8 mouse cellular contexts compared by ENCODE assay signal in the genomic region with DNA sequence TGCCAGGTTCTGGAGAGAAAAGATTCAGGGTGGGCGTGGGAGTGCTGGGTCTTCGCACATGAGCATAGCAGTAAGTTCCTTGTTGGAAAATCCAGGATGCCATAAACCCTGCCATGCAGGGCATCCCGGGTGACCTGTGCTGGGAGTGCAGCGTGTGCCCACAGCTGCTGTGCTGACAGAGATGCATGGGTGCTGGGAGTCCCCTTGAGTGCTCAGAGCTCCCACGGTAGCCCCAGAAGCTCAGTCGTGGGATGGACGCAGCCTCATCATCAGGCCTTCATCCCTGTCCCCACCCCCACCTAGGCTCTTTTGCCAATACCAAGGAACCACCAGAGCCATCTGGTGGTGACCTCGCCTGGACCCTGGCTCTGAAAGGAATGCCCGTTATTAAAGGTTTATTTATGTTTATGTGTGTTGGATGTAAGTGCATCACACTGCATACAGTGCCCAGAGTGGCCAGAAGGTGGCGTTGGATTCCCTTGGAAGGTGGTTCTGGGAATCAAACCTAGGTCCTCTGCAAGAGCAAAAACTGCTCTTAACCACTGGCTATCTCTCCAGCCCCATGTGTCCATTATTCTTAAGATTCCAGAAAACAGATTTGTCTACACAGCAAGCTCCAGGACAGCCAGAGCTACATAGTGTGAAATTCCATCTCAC. TPM values are rescaled to one million over a fixed set of nuclear protein-coding genes. Genes with fewer than 3 reads are reported as not detected.
DNase-seq lines count a peak whose midpoint lies in the region; ATAC-seq and TF ChIP-seq lines count a peak whose summit lies in the region.

No protein-coding gene starts in this region.

- peak in 1 of 2 experiments; percentile 50 for DNase-seq in heart, adult 2 months
- no peak for DNase-seq in heart, adult 9 months (ENCODE audit: low spot score in 2 of 2)
- no peak for DNase-seq in yolk sac, embryonic 10.5 days (ENCODE audit: low spot score)
- DNase-seq in right cerebral cortex, postnatal 4 days = no peak

- H3K9ac ChIP-seq in heart, adult 2 months (ENCODE audit: low read depth, low read length) = no peak overlapping the region
- H3K9ac ChIP-seq in ES-Bruce4 (ENCODE audit: low read depth, poor library complexity, severe bottlenecking) = no peak overlapping the region
- H3K9ac ChIP-seq in lung, embryonic 15.5 days = no peak overlapping the region
- no peak overlapping the region for H3K9ac ChIP-seq in forebrain, embryonic 15.5 days (replicated peaks)

- peak; percentile 64 for TF ChIP-seq CTCF in heart, adult 2 months (IDR thresholded peaks at IDR 0.05)
- TF ChIP-seq CTCF in ES-Bruce4 (IDR thresholded peaks at IDR 0.05; ENCODE audit: low read depth, low read length) = peak; percentile 64
- peak; percentile 37 for TF ChIP-seq CTCF in cortical plate, adult 2 months (IDR thresholded peaks at IDR 0.05; ENCODE audit: extremely low read depth, insufficient read depth, low read length)

- TF ChIP-seq POLR2A in heart, adult 2 months (IDR thresholded peaks at IDR 0.05; ENCODE audit: insufficient read depth, low read depth, low read length) = no peak
- TF ChIP-seq POLR2A in ES-Bruce4 (IDR thresholded peaks at IDR 0.05; ENCODE audit: insufficient read depth, low read length) = no peak
- TF ChIP-seq POLR2A in cortical plate, adult 2 months (IDR thresholded peaks at IDR 0.05; ENCODE audit: extremely low read depth, insufficient read depth, low read length) = no peak

- no peaks in the 10 kb centered on the region for H3K9me3 ChIP-seq in ES-Bruce4 (replicated peaks; ENCODE audit: control insufficient read depth, insufficient read depth, low read length, poor library complexity, severe bottlenecking)
- no peaks in the 10 kb centered on the region for H3K9me3 ChIP-seq in lung, embryonic 15.5 days
- no peaks in the 10 kb centered on the region for H3K9me3 ChIP-seq in forebrain, embryonic 15.5 days

- H3K27me3 ChIP-seq in heart, adult 2 months (ENCODE audit: control insufficient read depth, insufficient read depth, low read length) = no peaks in the 10 kb centered on the region
- no peaks in the 10 kb centered on the region for H3K27me3 ChIP-seq in ES-Bruce4 (ENCODE audit: control insufficient read depth, insufficient read depth, low read length, poor library complexity, severe bottlenecking)
- no peaks in the 10 kb centered on the region for H3K27me3 ChIP-seq in lung, embryonic 15.5 days
- peaks cover 5% of the 10 kb centered on the region; the same call in 1 of the 2 replicates for H3K27me3 ChIP-seq in forebrain, embryonic 15.5 days

- no peak for ATAC-seq in lung, embryonic 15.5 days (ENCODE audit: borderline replicate concordance, extremely low read depth, low FRiP score, low TSS enrichment)
- no peak for ATAC-seq in forebrain, embryonic 15.5 days (replicated peaks)

- peaks cover 6% of the 10 kb centered on the region for H3K4me1 ChIP-seq in heart, adult 2 months (ENCODE audit: control insufficient read depth, insufficient read depth, low read length)
- H3K4me1 ChIP-seq in ES-Bruce4 (ENCODE audit: control insufficient read depth, insufficient read depth, low read length) = no peaks in the 10 kb centered on the region
- no peaks in the 10 kb centered on the region for H3K4me1 ChIP-seq in cortical plate, adult 2 months (ENCODE audit: control insufficient read depth, insufficient read depth, low read length)
- H3K4me1 ChIP-seq in lung, embryonic 15.5 days = peaks cover 28% of the 10 kb centered on the region
- H3K4me1 ChIP-seq in forebrain, embryonic 15.5 days = peaks cover 14% of the 10 kb centered on the region

- TF ChIP-seq EP300 in heart, adult 2 months (IDR thresholded peaks at IDR 0.05; ENCODE audit: insufficient read depth, low read depth, low read length) = no peak
- TF ChIP-seq EP300 in ES-Bruce4 (IDR thresholded peaks at IDR 0.05; ENCODE audit: insufficient read depth, low read depth, low read length) = no peak

- no peaks in the 10 kb centered on the region for H3K36me3 ChIP-seq in heart, adult 2 months (ENCODE audit: control insufficient read depth, insufficient read depth, low read length)
- peaks cover 8% of the 10 kb centered on the region; the same call in 1 of the 2 replicates for H3K36me3 ChIP-seq in ES-Bruce4 (ENCODE audit: control insufficient read depth, insufficient read depth, low read length, poor library complexity, severe bottlenecking)
- H3K36me3 ChIP-seq in lung, embryonic 15.5 days = peaks cover 4% of the 10 kb centered on the region; the same call in 1 of the 2 replicates
- H3K36me3 ChIP-seq in forebrain, embryonic 15.5 days = peaks cover 7% of the 10 kb centered on the region

- WGBS in heart, adult 2 months = 75% methylated on average over 10 of the region's 10 CpGs
- WGBS in lung, embryonic 15.5 days = 75% methylated on average over 10 of the region's 10 CpGs
- WGBS in forebrain, embryonic 15.5 days = 74% methylated on average over 10 of the region's 10 CpGs

- intact Hi-C loops in heart, adult 2 months (cut with DNase I) = loop anchor here (2.0 kb wide), 1 partner anchor 33 kb away; a partner anchor contains a TSS

- no peak overlapping the region for H3K4me3 ChIP-seq in heart, adult 2 months
- H3K4me3 ChIP-seq in ES-Bruce4 (ENCODE audit: low read depth, low read length) = no peak overlapping the region
- no peak overlapping the region for H3K4me3 ChIP-seq in cortical plate, adult 2 months (ENCODE audit: insufficient read depth, low read length)
- no peak overlapping the region for H3K4me3 ChIP-seq in lung, embryonic 15.5 days
- H3K4me3 ChIP-seq in forebrain, embryonic 15.5 days = no peak overlapping the region

- H3K27ac ChIP-seq in heart, adult 2 months = peak overlapping the region; percentile 81
- H3K27ac ChIP-seq in ES-Bruce4 (ENCODE audit: insufficient read depth, low read length) = no peak overlapping the region
- no peak overlapping the region for H3K27ac ChIP-seq in cortical plate, adult 2 months (ENCODE audit: insufficient read depth, low read length)
- H3K27ac ChIP-seq in lung, embryonic 15.5 days = peak overlapping the region; percentile 74; the same call in 1 of the 2 replicates
- H3K27ac ChIP-seq in forebrain, embryonic 15.5 days (replicated peaks) = no peak overlapping the region

- H3K79me2 ChIP-seq in heart, adult 2 months (replicated peaks; ENCODE audit: control insufficient read depth, insufficient read depth, low read length) = no peaks in the 10 kb centered on the region

- H3K4me2 ChIP-seq in lung, embryonic 15.5 days = no peak overlapping the region
- no peak overlapping the region for H3K4me2 ChIP-seq in forebrain, embryonic 15.5 days (replicated peaks)

RNA-seq across cellular contexts. Expression of a gene that starts 0.7 kb away (rescaled TPM):
- total RNA-seq in heart, adult 2 months (2021) = 1 to 10 TPM; 2.3 to 3.8 TPM
- 4.7 and 6.4 TPM in 2 replicates for polyA plus RNA-seq in heart, adult 2 months (2012; rRNA removed)
- polyA plus RNA-seq in ES-Bruce4 (2011; ENCODE audit: insufficient read depth, insufficient read length, low read depth, missing spikeins) = 0.60 and 0.87 TPM in 2 replicates
- polyA plus RNA-seq in cortical plate, adult 2 months (2012; rRNA removed) = 0.42 and 0.73 TPM in 2 replicates
- polyA plus RNA-seq in lung, embryonic 15.5 days (2015; fragmentation: Nextera tagmentation; extraction: Ambion mirVana) = 9.9 and 11.4 TPM in 2 replicates
- polyA plus RNA-seq in forebrain, embryonic 15.5 days (2015; fragmentation: Nextera tagmentation; extraction: Ambion mirVana) = 0.38 and 0.50 TPM in 2 replicates

RNA-seq across cellular contexts. Expression of a gene that starts 6.5 kb away (rescaled TPM):
- total RNA-seq in heart, adult 2 months (2021) = 10 to 100 TPM; 52.2 to 61.8 TPM
- polyA plus RNA-seq in heart, adult 2 months (2012; rRNA removed) = 83.8 and 85.2 TPM in 2 replicates
- 32.8 and 33.4 TPM in 2 replicates for polyA plus RNA-seq in ES-Bruce4 (2011; ENCODE audit: insufficient read depth, insufficient read length, low read depth, missing spikeins)
- polyA plus RNA-seq in cortical plate, adult 2 months (2012; rRNA removed) = 76.8 and 79.1 TPM in 2 replicates
- polyA plus RNA-seq in lung, embryonic 15.5 days (2015; fragmentation: Nextera tagmentation; extraction: Ambion mirVana) = 31.5 and 34.6 TPM in 2 replicates
- polyA plus RNA-seq in forebrain, embryonic 15.5 days (2015; fragmentation: Nextera tagmentation; extraction: Ambion mirVana) = 32.1 and 36.3 TPM in 2 replicates

RNA-seq across cellular contexts. Expression of a gene that starts 10.0 kb away (rescaled TPM):
- under 1 TPM in 1 of 2 experiments, not detected in 1; 0.47 TPM for total RNA-seq in heart, adult 2 months (2021)
- not detected in 2 replicates for polyA plus RNA-seq in heart, adult 2 months (2012; rRNA removed)
- not detected in 2 replicates for polyA plus RNA-seq in ES-Bruce4 (2011; ENCODE audit: insufficient read depth, insufficient read length, low read depth, missing spikeins)
- polyA plus RNA-seq in cortical plate, adult 2 months (2012; rRNA removed) = not detected in 2 replicates
- not detected in 2 replicates for polyA plus RNA-seq in lung, embryonic 15.5 days (2015; fragmentation: Nextera tagmentation; extraction: Ambion mirVana)
- not detected in 2 replicates for polyA plus RNA-seq in forebrain, embryonic 15.5 days (2015; fragmentation: Nextera tagmentation; extraction: Ambion mirVana)

RNA-seq across cellular contexts. Expression of a gene that starts 33.1 kb away (rescaled TPM):
- total RNA-seq in heart, adult 2 months (2021) = 100 to 1,000 TPM; 225 to 312 TPM
- 490 and 545 TPM in 2 replicates for polyA plus RNA-seq in heart, adult 2 months (2012; rRNA removed)
- 26.1 and 26.9 TPM in 2 replicates for polyA plus RNA-seq in ES-Bruce4 (2011; ENCODE audit: insufficient read depth, insufficient read length, low read depth, missing spikeins)
- polyA plus RNA-seq in cortical plate, adult 2 months (2012; rRNA removed) = 63.7 and 66.1 TPM in 2 replicates
- 55.9 and 57.0 TPM in 2 replicates for polyA plus RNA-seq in lung, embryonic 15.5 days (2015; fragmentation: Nextera tagmentation; extraction: Ambion mirVana)
- polyA plus RNA-seq in forebrain, embryonic 15.5 days (2015; fragmentation: Nextera tagmentation; extraction: Ambion mirVana) = 57.8 and 62.1 TPM in 2 replicates

RNA-seq across cellular contexts. Expression of a gene that starts 33.2 kb away (rescaled TPM):
- total RNA-seq in heart, adult 2 months (2021) = 10 to 100 TPM; 16.6 to 20.5 TPM
- polyA plus RNA-seq in heart, adult 2 months (2012; rRNA removed) = 21.0 and 23.5 TPM in 2 replicates
- polyA plus RNA-seq in ES-Bruce4 (2011; ENCODE audit: insufficient read depth, insufficient read length, low read depth, missing spikeins) = 53.7 and 71.1 TPM in 2 replicates
- 31.3 and 31.5 TPM in 2 replicates for polyA plus RNA-seq in cortical plate, adult 2 months (2012; rRNA removed)
- 75.7 and 78.7 TPM in 2 replicates for polyA plus RNA-seq in lung, embryonic 15.5 days (2015; fragmentation: Nextera tagmentation; extraction: Ambion mirVana)
- polyA plus RNA-seq in forebrain, embryonic 15.5 days (2015; fragmentation: Nextera tagmentation; extraction: Ambion mirVana) = 50.5 and 51.8 TPM in 2 replicates

Comparison
In these comparisons a context has a peak if more than half of its experiments do, and no peak if none do; other contexts are left out.
1. H3K27ac ChIP-seq: peak in heart, adult 2 months (single experiment) and lung, embryonic 15.5 days (single experiment); none in ES-Bruce4 (single experiment), cortical plate, adult 2 months (single experiment) and forebrain, embryonic 15.5 days (single experiment).
2. Peak in every context shown above with its lines, with median percentiles within 50 percentile points of each other: CTCF ChIP-seq.